Mouse (Mus musculus) regulatory T cell (primary cell): ENCODE results near the gene Tnip1.
"Not testable (repeated sequence)": the region's sequence is repeated elsewhere in the genome, so short reads cannot be mapped to it uniquely, and the experiment has no call there.

Experiments
- in situ Hi-C: fragments of 300-600 bp; cut with MboI, MseI; formaldehyde crosslinking; loops from one replicate; pipeline ENCODE4 v1.15.1; 2025; ENCODE audit warnings: high pct_unique_total_duplicates

Gene Tnip1

GRCm38 (mm10) chr11:54911671-54912502 lies 50.8 kb downstream of the Tnip1 start:
- in situ Hi-C loops = no loop called here

GRCm38 (mm10) chr11:54911201-54911600 lies 51.5 kb downstream of the Tnip1 start:
- in situ Hi-C loops = no loop called here

- in situ Hi-C loops = no loop called here
Measured at GRCm38 (mm10) chr11:54910081-54910665, 52.5 kb downstream of the Tnip1 start.

- in situ Hi-C loops = no loop called here
Measured at GRCm38 (mm10) chr11:54909273-54909672, 53.4 kb downstream of the Tnip1 start.

- in situ Hi-C loops = no loop called here
Measured at GRCm38 (mm10) chr11:54907259-54907658, 55.5 kb downstream of the Tnip1 start.

GRCm38 (mm10) chr11:54906466-54906865 lies 56.3 kb downstream of the Tnip1 start:
- in situ Hi-C loops = no loop called here

GRCm38 (mm10) chr11:54905931-54906330 lies 56.8 kb downstream of the Tnip1 start:
- in situ Hi-C loops = no loop called here

GRCm38 (mm10) chr11:54905086-54905485 lies 57.6 kb downstream of the Tnip1 start:
- in situ Hi-C loops = no loop called here

- in situ Hi-C loops = no loop called here
Measured at GRCm38 (mm10) chr11:54903940-54904706, 58.6 kb downstream of the Tnip1 start.

GRCm38 (mm10) chr11:54903339-54903738 lies 59.4 kb downstream of the Tnip1 start:
- in situ Hi-C loops = no loop called here

GRCm38 (mm10) chr11:54902333-54903323 lies 60.1 kb downstream of the Tnip1 start, which contains the start of gene Gpx3:
Gpx3 (plus strand) TSS chr11:54902453.
- in situ Hi-C loops = no loop called here

GRCm38 (mm10) chr11:54899657-54900056 lies 63.1 kb downstream of the Tnip1 start:
- in situ Hi-C loops = no loop called here

GRCm38 (mm10) chr11:54897470-54897869 lies 65.2 kb downstream of the Tnip1 start:
- in situ Hi-C loops = no loop called here

- in situ Hi-C loops = not testable (repeated sequence)
Measured at GRCm38 (mm10) chr11:54896646-54897045, 66.1 kb downstream of the Tnip1 start.

GRCm38 (mm10) chr11:54894589-54894988 lies 68.1 kb downstream of the Tnip1 start:
- in situ Hi-C loops = no loop called here

GRCm38 (mm10) chr11:54892091-54892490 lies 70.6 kb downstream of the Tnip1 start:
- in situ Hi-C loops = no loop called here

- in situ Hi-C loops = no loop called here
Measured at GRCm38 (mm10) chr11:54891341-54891740, 71.4 kb downstream of the Tnip1 start.

- in situ Hi-C loops = loop anchor here (10.0 kb wide), 2 partner anchors 47 to 97 kb away; no protein-coding TSS in a partner anchor
Measured at GRCm38 (mm10) chr11:54887927-54888326, 74.8 kb downstream of the Tnip1 start.

- in situ Hi-C loops = loop anchor here (10.0 kb wide), 2 partner anchors 49 to 99 kb away; no protein-coding TSS in a partner anchor
Measured at GRCm38 (mm10) chr11:54885406-54885805, 77.3 kb downstream of the Tnip1 start.

- in situ Hi-C loops = loop anchor here (10.0 kb wide), 2 partner anchors 50 to 100 kb away; no protein-coding TSS in a partner anchor
Measured at GRCm38 (mm10) chr11:54884937-54885336, 77.8 kb downstream of the Tnip1 start.
